Comparison of ENCODE assay signal across 23 mouse cellular contexts in genomic region chrX:140535487-140535886, GRCm38 (mm10).
DNase-seq lines count a peak whose midpoint lies in the region; ATAC-seq lines count a peak whose summit lies in the region.
"Had no signal": no experiment of that assay in that cellular context is flagged by ENCODE, and none has a peak within 500 bp of the region (broad histone marks: within the 10 kb centered on the region; RNA-seq: fewer than 3 reads in every experiment).

No protein-coding gene starts in this region.

- ATAC-seq in kidney, embryonic 14.5 days (ENCODE audit: low FRiP score, low TSS enrichment) = no peak

- H3K9ac ChIP-seq in kidney, embryonic 14.5 days (ENCODE audit: low read depth, low read length) = no peak overlapping the region
- H3K9ac ChIP-seq: forebrain, embryonic 12.5 days; limb, embryonic 15.5 days; liver, embryonic 15.5 days; neural tube, embryonic 13.5 days; stomach, embryonic 15.5 days had no signal

- H3K27ac ChIP-seq in kidney, embryonic 14.5 days (ENCODE audit: low read depth, low read length) = no peak overlapping the region
- H3K27ac ChIP-seq: forebrain, embryonic 12.5 days; hindbrain, embryonic 10.5 days; layer of hippocampus, adult 2 months; limb, embryonic 15.5 days; liver, embryonic 15.5 days; neural tube, embryonic 13.5 days; stomach, embryonic 15.5 days had no signal

- DNase-seq in heart, adult 11 months = peak; percentile 97
- no peak for DNase-seq in heart, postnatal 36 days
- peak; percentile 72 to 74 for DNase-seq in heart, adult 9 months (ENCODE audit: low spot score in 2 of 2)
- DNase-seq in heart, postnatal 25 days (ENCODE audit: low spot score) = peak; percentile 55
- DNase-seq in lung, postnatal 25 days (ENCODE audit: low spot score) = peak; percentile 45
- no peak for DNase-seq in cerebellum, postnatal 25 days
- no peak for DNase-seq in thymus, postnatal 36 days
- DNase-seq: adrenal gland, postnatal 36 days; cerebellum, adult 8-10 months; gastrocnemius, postnatal 36 days; kidney, adult 11 months; kidney, postnatal 14 days; midbrain, embryonic 14.5 days; thymus, adult 18-20 months had no signal

- no peaks in the 10 kb centered on the region; the same call in 1 of the 2 replicates for H3K27me3 ChIP-seq in kidney, embryonic 14.5 days (ENCODE audit: control insufficient read depth, insufficient read depth, low read length)
- H3K27me3 ChIP-seq: stomach, embryonic 15.5 days had no signal

- no peaks in the 10 kb centered on the region for H3K9me3 ChIP-seq in kidney, embryonic 14.5 days (ENCODE audit: control insufficient read depth, low read length)
- H3K9me3 ChIP-seq: forebrain, embryonic 12.5 days; G1E; hindbrain, embryonic 10.5 days; limb, embryonic 15.5 days; liver, embryonic 15.5 days; neural tube, embryonic 13.5 days; stomach, embryonic 15.5 days had no signal

- H3K36me3 ChIP-seq in kidney, embryonic 14.5 days (ENCODE audit: control insufficient read depth, insufficient read depth, low read length) = peaks cover under 1% of the 10 kb centered on the region; the same call in 1 of the 2 replicates
- H3K36me3 ChIP-seq: forebrain, embryonic 12.5 days; limb, embryonic 15.5 days; liver, embryonic 15.5 days; neural tube, embryonic 13.5 days; stomach, embryonic 15.5 days had no signal

- intact Hi-C loops in heart, postnatal 36 days (cut with DNase I) = no loop called here
- intact Hi-C loops in heart, postnatal 25 days (cut with DNase I) = no loop called here

- H3K4me1 ChIP-seq in kidney, embryonic 14.5 days (ENCODE audit: control insufficient read depth, insufficient read depth, low read length) = no peaks in the 10 kb centered on the region
- H3K4me1 ChIP-seq: forebrain, embryonic 12.5 days; neural tube, embryonic 13.5 days; stomach, embryonic 15.5 days had no signal

- no peak overlapping the region for H3K4me2 ChIP-seq in kidney, embryonic 14.5 days (replicated peaks; ENCODE audit: low read depth, low read length)
- H3K4me2 ChIP-seq: forebrain, embryonic 12.5 days; limb, embryonic 15.5 days; liver, embryonic 15.5 days; neural tube, embryonic 13.5 days; stomach, embryonic 15.5 days had no signal

- 24% methylated on average over 1 of the region's 1 CpGs for WGBS in kidney, embryonic 14.5 days

- H3K4me3 ChIP-seq in kidney, embryonic 14.5 days (ENCODE audit: low read length) = no peak overlapping the region
- H3K4me3 ChIP-seq: forebrain, embryonic 12.5 days; hindbrain, embryonic 10.5 days; layer of hippocampus, adult 2 months; limb, embryonic 15.5 days; liver, embryonic 15.5 days; neural tube, embryonic 13.5 days; stomach, embryonic 15.5 days had no signal

Comparison
In these comparisons a context has a peak if more than half of its experiments do, and no peak if none do; other contexts are left out.
1. DNase-seq: peak in heart, adult 11 months (single experiment), heart, adult 9 months (2 of 2), heart, postnatal 25 days (single experiment) and lung, postnatal 25 days (single experiment); none in heart, postnatal 36 days (0 of 2), cerebellum, postnatal 25 days (0 of 2) and thymus, postnatal 36 days (0 of 2).